In the genomic region with DNA sequence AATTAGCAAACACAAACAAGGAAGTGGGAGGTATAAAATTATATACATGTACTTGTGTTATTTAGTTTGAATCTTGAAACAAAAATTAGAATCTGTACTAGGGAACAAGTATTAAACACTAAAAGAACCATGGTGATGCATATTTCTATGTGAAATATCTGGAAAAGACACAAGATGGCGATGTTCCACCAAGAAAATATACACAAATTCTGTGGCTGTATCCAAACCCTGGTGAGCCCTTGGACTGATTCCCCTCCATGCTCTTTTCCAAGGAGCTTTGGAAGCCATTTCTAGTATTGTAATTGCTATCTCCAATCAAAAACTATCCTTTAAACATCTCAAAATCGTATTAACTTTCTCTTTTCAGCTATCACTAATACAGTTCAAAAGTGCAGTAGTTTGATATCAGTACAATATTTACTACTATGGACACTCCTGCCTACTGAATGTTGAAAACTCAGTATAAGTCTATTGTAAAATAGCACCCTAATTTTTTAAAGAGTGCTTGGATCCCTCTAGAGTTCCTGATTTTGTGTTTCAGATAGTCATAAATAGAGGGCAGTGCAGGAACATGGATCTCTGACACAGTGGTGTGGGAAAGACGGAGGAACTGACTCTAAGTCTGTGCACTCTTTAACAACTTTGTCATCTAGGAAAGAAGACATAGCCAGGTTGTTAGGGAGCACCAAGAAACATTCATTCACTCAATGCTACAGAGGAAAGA, we compare ENCODE assay signal across 8 mouse cellular contexts. TPM values are rescaled to one million over a fixed set of nuclear protein-coding genes. Genes with fewer than 3 reads are reported as not detected.
DNase-seq lines count a peak whose midpoint lies in the region; ATAC-seq and TF ChIP-seq lines count a peak whose summit lies in the region.

No protein-coding gene starts in this region.

- peak; percentile 36 for DNase-seq in heart, postnatal 0 days (ENCODE audit: low spot score)
- no peak for DNase-seq in heart, embryonic 10.5 days (ENCODE audit: low spot score)
- no peak for DNase-seq in frontal cortex, postnatal 10 days (ENCODE audit: low spot score in 2 of 2)
- no peak for DNase-seq in urinary bladder, postnatal 36 days (ENCODE audit: low spot score in 2 of 2)

- WGBS in heart, postnatal 0 days = 27% methylated on average over 3 of the region's 3 CpGs
- WGBS in heart, embryonic 10.5 days = 35% methylated on average over 3 of the region's 3 CpGs
- 37% methylated on average over 3 of the region's 3 CpGs for WGBS in intestine, embryonic 15.5 days

- H3K9me3 ChIP-seq in heart, postnatal 0 days (replicated peaks; ENCODE audit: control insufficient read depth, low read length) = no peaks in the 10 kb centered on the region
- H3K9me3 ChIP-seq in heart, embryonic 10.5 days = no peaks in the 10 kb centered on the region
- peaks cover 30% of the 10 kb centered on the region for H3K9me3 ChIP-seq in E14TG2a.4 (ENCODE audit: low read length)
- no peaks in the 10 kb centered on the region for H3K9me3 ChIP-seq in intestine, embryonic 15.5 days

- H3K9ac ChIP-seq in heart, postnatal 0 days (replicated peaks; ENCODE audit: low read depth, low read length) = no peak overlapping the region
- no peak overlapping the region for H3K9ac ChIP-seq in intestine, embryonic 15.5 days

- no peak overlapping the region for H3K4me3 ChIP-seq in heart, postnatal 0 days (ENCODE audit: low read depth, low read length)
- H3K4me3 ChIP-seq in heart, embryonic 10.5 days = no peak overlapping the region
- H3K4me3 ChIP-seq in E14TG2a.4 (replicated peaks; ENCODE audit: low read length) = no peak overlapping the region
- H3K4me3 ChIP-seq in cortical plate, adult 2 months (ENCODE audit: insufficient read depth, low read length) = no peak overlapping the region
- H3K4me3 ChIP-seq in intestine, embryonic 15.5 days (replicated peaks) = no peak overlapping the region

- no peak for TF ChIP-seq EP300 in heart, postnatal 0 days (IDR thresholded peaks at IDR 0.05; ENCODE audit: low read depth)

- ATAC-seq in heart, postnatal 0 days (ENCODE audit: insufficient read depth, low read depth) = no peak
- peak; percentile 76 for ATAC-seq in intestine, embryonic 15.5 days
- ATAC-seq in megakaryocyte, adult 5-6 weeks (ENCODE audit: poor library complexity, severe bottlenecking) = peak; percentile 67

- H3K4me1 ChIP-seq in heart, postnatal 0 days (ENCODE audit: control insufficient read depth, insufficient read depth) = no peaks in the 10 kb centered on the region
- no peaks in the 10 kb centered on the region for H3K4me1 ChIP-seq in heart, embryonic 10.5 days
- H3K4me1 ChIP-seq in E14TG2a.4 (replicated peaks; ENCODE audit: low read depth, low read length) = peaks cover 19% of the 10 kb centered on the region
- H3K4me1 ChIP-seq in cortical plate, adult 2 months (ENCODE audit: control insufficient read depth, insufficient read depth, low read length) = no peaks in the 10 kb centered on the region
- no peaks in the 10 kb centered on the region for H3K4me1 ChIP-seq in intestine, embryonic 15.5 days (replicated peaks)

- H3K27ac ChIP-seq in heart, postnatal 0 days (ENCODE audit: low read depth) = no peak overlapping the region
- H3K27ac ChIP-seq in heart, embryonic 10.5 days = no peak overlapping the region
- H3K27ac ChIP-seq in cortical plate, adult 2 months (ENCODE audit: insufficient read depth, low read length) = no peak overlapping the region
- no peak overlapping the region for H3K27ac ChIP-seq in intestine, embryonic 15.5 days

- no peak for TF ChIP-seq POLR2A in cortical plate, adult 2 months (IDR thresholded peaks at IDR 0.05; ENCODE audit: extremely low read depth, insufficient read depth, low read length)

- H3K36me3 ChIP-seq in heart, postnatal 0 days (replicated peaks; ENCODE audit: control insufficient read depth, insufficient read depth, low read length) = no peaks in the 10 kb centered on the region
- no peaks in the 10 kb centered on the region for H3K36me3 ChIP-seq in heart, embryonic 10.5 days
- peaks cover 9% of the 10 kb centered on the region; the same call in 1 of the 2 replicates for H3K36me3 ChIP-seq in E14TG2a.4 (ENCODE audit: insufficient read depth, low read length)
- H3K36me3 ChIP-seq in intestine, embryonic 15.5 days = no peaks in the 10 kb centered on the region

- no peak overlapping the region for H3K4me2 ChIP-seq in heart, postnatal 0 days (ENCODE audit: low read depth, low read length)
- H3K4me2 ChIP-seq in intestine, embryonic 15.5 days (replicated peaks) = no peak overlapping the region

- no peaks in the 10 kb centered on the region for H3K27me3 ChIP-seq in heart, postnatal 0 days (ENCODE audit: control insufficient read depth, insufficient read depth, low read length)
- H3K27me3 ChIP-seq in heart, embryonic 10.5 days (ENCODE audit: insufficient read depth, poor library complexity, severe bottlenecking) = no peaks in the 10 kb centered on the region
- H3K27me3 ChIP-seq in E14TG2a.4 (ENCODE audit: insufficient read depth, low read length) = no peaks in the 10 kb centered on the region
- H3K27me3 ChIP-seq in intestine, embryonic 15.5 days (replicated peaks) = no peaks in the 10 kb centered on the region

- TF ChIP-seq CTCF in heart, postnatal 0 days (IDR thresholded peaks at IDR 0.05; ENCODE audit: low read depth) = peak; percentile 54
- peak; percentile 18 for TF ChIP-seq CTCF in E14TG2a.4 (conservative IDR thresholded peaks at IDR 0.05; ENCODE audit: low read length)
- peak; percentile 41 for TF ChIP-seq CTCF in cortical plate, adult 2 months (IDR thresholded peaks at IDR 0.05; ENCODE audit: extremely low read depth, insufficient read depth, low read length)

RNA-seq across cellular contexts. Expression of gene Sec61g, which starts 16.8 kb away (rescaled TPM):
- 52.6 and 53.5 TPM in 2 replicates for total RNA-seq in heart, postnatal 0 days (2014; rRNA removed; ENCODE audit: low replicate concordance)
- 26.4 and 26.7 TPM in 2 replicates for polyA plus RNA-seq in heart, postnatal 0 days (2015; fragmentation: Nextera tagmentation; extraction: Ambion mirVana)
- 37.4 and 38.9 TPM in 2 replicates for polyA plus RNA-seq in heart, embryonic 10.5 days (2016; fragmentation: Nextera tagmentation; extraction: Ambion mirVana)
- 20.7 and 28.8 TPM in 2 replicates for polyA plus RNA-seq in cortical plate, adult 2 months (2012; rRNA removed)
- polyA plus RNA-seq in intestine, embryonic 15.5 days (2015; fragmentation: Nextera tagmentation; extraction: Ambion mirVana) = 36.8 and 39.1 TPM in 2 replicates
- 8.2 and 11.2 TPM in 2 replicates for total RNA-seq in megakaryocyte, adult 5-6 weeks (2015)
- total RNA-seq in megakaryocyte, adult 5-6 weeks (2017) = 15.3 and 17.2 TPM in 2 replicates
